18 mouse cellular contexts compared by ENCODE assay signal in genomic region chr16:87130733-87131640, GRCm38 (mm10).
DNase-seq lines count a peak whose midpoint lies in the region; ATAC-seq and TF ChIP-seq lines count a peak whose summit lies in the region.
"Had no signal": no experiment of that assay in that cellular context is flagged by ENCODE, and none has a peak within 500 bp of the region (broad histone marks: within the 10 kb centered on the region; RNA-seq: fewer than 3 reads in every experiment).

No protein-coding gene starts in this region.

- no peaks in the 10 kb centered on the region for H3K27me3 ChIP-seq in kidney, embryonic 15.5 days
- no peaks in the 10 kb centered on the region for H3K27me3 ChIP-seq in CH12.LX (replicated peaks)
- H3K27me3 ChIP-seq: forebrain, embryonic 13.5 days; heart, embryonic 12.5 days had no signal

- H3K4me3 ChIP-seq in kidney, embryonic 15.5 days (replicated peaks): no peak overlapping the region
- no peak overlapping the region for H3K4me3 ChIP-seq in CH12.LX (replicated peaks in 1 of 3; ENCODE audit: low read depth in 2 of 3, low read length in 2 of 3, poor library complexity in 1 of 3)
- H3K4me3 ChIP-seq: forebrain, embryonic 13.5 days; heart, embryonic 12.5 days; left cerebral cortex, adult 2 months; limb, embryonic 10.5 days had no signal

- no peaks in the 10 kb centered on the region for H3K4me1 ChIP-seq in kidney, embryonic 15.5 days
- peaks cover 7 to 38% of the 10 kb centered on the region in 2 experiments for H3K4me1 ChIP-seq in CH12.LX (ENCODE audit: control insufficient read depth in 1 of 2, insufficient read depth in 2 of 2)
- H3K4me1 ChIP-seq: forebrain, embryonic 13.5 days; limb, embryonic 10.5 days had no signal

- H3K9ac ChIP-seq in kidney, embryonic 15.5 days: no peak overlapping the region
- no peak overlapping the region for H3K9ac ChIP-seq in CH12.LX (ENCODE audit: insufficient read depth, low read depth)
- H3K9ac ChIP-seq: forebrain, embryonic 13.5 days; heart, embryonic 12.5 days had no signal

- H3K27ac ChIP-seq in kidney, embryonic 15.5 days: 0 out of 2 replicates have a peak overlapping the region, but pooled peaks have one; percentile 27
- H3K27ac ChIP-seq in CH12.LX (ENCODE audit: insufficient read depth, low read depth): peak overlapping the region; percentile 66
- H3K27ac ChIP-seq: forebrain, embryonic 13.5 days; left cerebral cortex, adult 2 months; limb, embryonic 10.5 days; macrophage had no signal

- in situ Hi-C loops in CH12.LX (cut with MboI; ENCODE audit: low pct_ligation_motif_present, low pct_unique_long_range_greater_than_20kb, low sequenced_read_pairs): loop anchor here (25.0 kb wide), 2 partner anchors 106 to 231 kb away; partner anchors contain the start of gene N6amt1

- ATAC-seq in kidney, embryonic 15.5 days (replicated peaks; ENCODE audit: low FRiP score): no peak
- ATAC-seq: forebrain, embryonic 13.5 days; inflammation-experienced regulatory T-cells, adult 6 months had no signal

- peak; percentile 58; the same call in 1 of the 2 replicates for TF ChIP-seq EP300 in CH12.LX (IDR thresholded peaks at IDR 0.05; ENCODE audit: low read length)

- 0 out of 2 replicates have a peak, but pooled peaks have one; percentile 26 for TF ChIP-seq POLR2A in CH12.LX (IDR thresholded peaks at IDR 0.05; ENCODE audit: low read depth, low read length)

- no peak overlapping the region for H3K4me2 ChIP-seq in kidney, embryonic 15.5 days
- peak overlapping the region; percentile 61 for H3K4me2 ChIP-seq in CH12.LX (ENCODE audit: insufficient read depth, low read depth, poor library complexity, severe bottlenecking)
- H3K4me2 ChIP-seq: forebrain, embryonic 13.5 days; heart, embryonic 12.5 days; liver, embryonic 11.5 days had no signal

- no peak for TF ChIP-seq RAD21 in CH12.LX (IDR thresholded peaks at IDR 0.05; ENCODE audit: low read depth, low read length)

- 78% methylated on average over 12 of the region's 12 CpGs for WGBS in kidney, embryonic 15.5 days

- dilution Hi-C loops in CH12.LX (cut with MboI; ENCODE audit: extremely low pct_ligation_motif_present, extremely low pct_unique_long_range_greater_than_20kb, low sequenced_read_pairs): no loop called here

- TF ChIP-seq CTCF in CH12.LX (conservative IDR thresholded peaks at IDR 0.05 in 1 of 2, IDR thresholded peaks at IDR 0.05 in 1 of 2; ENCODE audit: low read depth in 2 of 2, low read length in 2 of 2): no peak

- no peak for DNase-seq in kidney, adult 18-20 months
- peak; percentile 86 for DNase-seq in CH12.LX (ENCODE audit: extremely low read depth)
- DNase-seq in R1 (ENCODE audit: low read depth, low spot score): peak; percentile 38
- peak; percentile 25 for DNase-seq in lung, postnatal 14 days
- DNase-seq in layer of hippocampus, adult 11-12 months (ENCODE audit: low spot score): no peak
- no peak for DNase-seq in spleen, postnatal 4 days (ENCODE audit: low spot score in 2 of 2)
- DNase-seq: adrenal gland, postnatal 14 days; cerebellum, adult 2 months; gastrocnemius, postnatal 25 days; right cerebral cortex, adult 18-20 months had no signal

- H3K79me2 ChIP-seq in CH12.LX (replicated peaks; ENCODE audit: control insufficient read depth, extremely low read depth, insufficient read depth, poor library complexity, severe bottlenecking): no peaks in the 10 kb centered on the region

- no peaks in the 10 kb centered on the region for H3K36me3 ChIP-seq in kidney, embryonic 15.5 days
- H3K36me3 ChIP-seq in CH12.LX (replicated peaks in 1 of 2; ENCODE audit: control insufficient read depth in 1 of 2, insufficient read depth in 1 of 2, low read length in 1 of 2): no peaks in the 10 kb centered on the region
- H3K36me3 ChIP-seq: heart, embryonic 12.5 days; limb, embryonic 10.5 days had no signal

- no peaks in the 10 kb centered on the region for H3K9me3 ChIP-seq in kidney, embryonic 15.5 days (replicated peaks)
- no peaks in the 10 kb centered on the region for H3K9me3 ChIP-seq in CH12.LX (replicated peaks; ENCODE audit: low read length)
- H3K9me3 ChIP-seq: forebrain, embryonic 13.5 days; heart, embryonic 12.5 days; limb, embryonic 10.5 days had no signal

TF ChIP-seq in CH12.LX, 34 proteins besides CTCF, POLR2A, EP300 and RAD21:
- peak; percentile 94 for TF ChIP-seq IRF4 (IDR thresholded peaks at IDR 0.05; ENCODE audit: low read depth, low read length)
- no peak for TF ChIP-seq SIN3A (IDR thresholded peaks at IDR 0.05; ENCODE audit: low read length)
- peak; percentile 53 for TF ChIP-seq MEF2A (IDR thresholded peaks at IDR 0.05; ENCODE audit: borderline replicate concordance, low read depth, low read length)
- no peak for TF ChIP-seq MYC (IDR thresholded peaks at IDR 0.05; ENCODE audit: low read depth, low read length)
- no peak for TF ChIP-seq NRF1 (IDR thresholded peaks at IDR 0.05; ENCODE audit: low read depth, low read length)
- TF ChIP-seq PAX5 (IDR thresholded peaks at IDR 0.05; ENCODE audit: low read length): no peak
- TF ChIP-seq MAX (IDR thresholded peaks at IDR 0.05; ENCODE audit: low read length): peak; percentile 43; the same call in 1 of the 2 replicates
- TF ChIP-seq TBP (conservative IDR thresholded peaks at IDR 0.05; ENCODE audit: low read depth, low read length): peak; percentile 66; the same call in 1 of the 2 replicates
- TF ChIP-seq USF2 (conservative IDR thresholded peaks at IDR 0.05; ENCODE audit: low read depth, low read length): no peak
- peak; percentile 76 for TF ChIP-seq BHLHE40 (IDR thresholded peaks at IDR 0.05; ENCODE audit: low read depth, low read length)
TF ChIP-seq in CH12.LX: peak in this region for 5.

Comparison
In these comparisons a context has a peak if more than half of its experiments do, and no peak if none do; other contexts are left out.
1. DNase-seq: peak in CH12.LX (single experiment), R1 (single experiment) and lung, postnatal 14 days (single experiment); none in kidney, adult 18-20 months (single experiment), layer of hippocampus, adult 11-12 months (single experiment) and spleen, postnatal 4 days (0 of 2).